Mouse (Mus musculus) erythroblast, embryonic 14.5 days (primary cell): ENCODE results near the gene Ppox.

ENCODE experiments used
- GATA1 ChIP-seq: IDR thresholded peaks from 2 replicates; pipeline ENCODE4 v1.6.1; 2012; ENCODE audit warnings: low read length, inconsistent platforms, mixed read lengths
- TAL1 ChIP-seq: IDR thresholded peaks from 3 replicates; pipeline ENCODE4 v1.6.1; 2012; ENCODE audit warnings: low read length, inconsistent platforms, mixed read lengths

GRCm38 (mm10) chr1:171271196-171271595 lies 9.8 kb downstream of the Ppox start:
- no peak for TF ChIP-seq TAL1
- peak; percentile 41; the same call in 1 of the 2 replicates for TF ChIP-seq GATA1
